In the genomic region with DNA sequence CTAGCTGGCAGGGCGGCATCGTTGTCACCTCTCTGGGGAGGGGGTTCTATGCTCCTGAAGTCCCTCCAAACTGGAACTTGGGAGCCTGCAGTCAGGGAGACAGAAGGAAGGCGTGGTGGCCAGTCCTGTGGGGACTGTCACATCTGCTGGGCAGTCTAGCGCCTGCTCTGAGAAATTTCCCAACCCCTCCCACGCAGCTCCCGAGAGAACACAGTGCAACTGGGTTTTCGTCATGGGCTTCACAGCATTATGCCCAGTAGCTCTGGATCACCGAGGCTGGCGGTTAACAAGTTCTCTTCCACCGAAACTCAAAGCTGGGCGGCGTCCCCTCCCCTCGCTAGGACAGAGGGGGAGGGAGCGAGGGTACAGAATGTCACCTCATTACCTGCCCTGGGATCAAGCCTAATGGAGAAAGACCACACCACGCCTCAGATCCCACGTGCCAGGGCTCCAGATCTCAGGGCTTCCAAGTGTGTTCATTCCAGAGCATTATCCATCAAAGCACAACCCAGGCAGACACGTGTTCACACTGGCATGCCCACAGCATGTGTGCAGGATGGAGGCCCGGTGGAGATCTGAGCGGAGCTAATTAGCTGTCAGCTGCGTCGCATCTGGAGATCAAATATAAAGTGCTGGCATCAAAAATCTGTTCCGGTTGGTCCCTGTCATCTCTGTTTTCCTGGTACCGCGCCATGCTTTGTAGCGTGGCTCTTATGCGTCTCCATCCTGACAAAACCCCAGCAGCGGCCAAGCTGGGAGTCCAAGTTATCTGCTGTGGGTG, we compare ENCODE assay signal across 15 mouse cellular contexts. TPM values are rescaled to one million over a fixed set of nuclear protein-coding genes. Genes with fewer than 3 reads are reported as not detected.
DNase-seq lines count a peak whose midpoint lies in the region; ATAC-seq lines count a peak whose summit lies in the region.
"Had no signal": no experiment of that assay in that cellular context is flagged by ENCODE, and none has a peak within 500 bp of the region (broad histone marks: within the 10 kb centered on the region; RNA-seq: fewer than 3 reads in every experiment).

No protein-coding gene starts in this region.

- intact Hi-C loops in left cerebral cortex, postnatal 25 days (cut with DNase I): loop anchor here (2.0 kb wide), 1 partner anchor 207 kb away; no protein-coding TSS in a partner anchor

- H3K4me1 ChIP-seq in midbrain, embryonic 13.5 days (replicated peaks): peaks cover 12% of the 10 kb centered on the region
- H3K4me1 ChIP-seq in midbrain, embryonic 11.5 days (ENCODE audit: control insufficient read depth, insufficient read depth, low read length): no peaks in the 10 kb centered on the region

- H3K9me3 ChIP-seq in midbrain, embryonic 13.5 days: no peaks in the 10 kb centered on the region
- no peaks in the 10 kb centered on the region for H3K9me3 ChIP-seq in midbrain, embryonic 11.5 days (ENCODE audit: control insufficient read depth, low read length)
- H3K9me3 ChIP-seq: liver, embryonic 12.5 days; midbrain, embryonic 12.5 days had no signal

- 0 out of 2 replicates have a peak, but pooled peaks have one; percentile 37 for ATAC-seq in midbrain, embryonic 13.5 days
- ATAC-seq in midbrain, embryonic 11.5 days (ENCODE audit: low FRiP score): no peak
- ATAC-seq: liver, embryonic 12.5 days; Patski had no signal

- DNase-seq in frontal cortex, postnatal 36 days (ENCODE audit: low spot score in 2 of 2): peak; percentile 57 to 72
- no peak for DNase-seq in frontal cortex, postnatal 14 days (ENCODE audit: low spot score in 2 of 2)
- no peak for DNase-seq in midbrain, embryonic 11.5 days (ENCODE audit: low spot score, missing footprints)
- DNase-seq in left cerebral cortex, postnatal 25 days (ENCODE audit: low spot score in 2 of 2): peak; percentile 61 to 81
- peak; percentile 59 for DNase-seq in right cerebral cortex, postnatal 14 days
- DNase-seq in layer of hippocampus, adult 9-10 months (ENCODE audit: low spot score): no peak
- DNase-seq in cerebellum, adult 9-11 months: no peak
- DNase-seq: adrenal gland, postnatal 14 days; cerebellum, adult 11-12 months; gastrocnemius, postnatal 14 days; kidney, adult 2 months had no signal

- peaks cover 37% of the 10 kb centered on the region for H3K27me3 ChIP-seq in midbrain, embryonic 13.5 days
- H3K27me3 ChIP-seq in midbrain, embryonic 11.5 days (ENCODE audit: control insufficient read depth, insufficient read depth, low read length): no peaks in the 10 kb centered on the region

- no peak overlapping the region for H3K4me2 ChIP-seq in midbrain, embryonic 13.5 days (replicated peaks)
- no peak overlapping the region for H3K4me2 ChIP-seq in midbrain, embryonic 11.5 days
- H3K4me2 ChIP-seq: liver, embryonic 12.5 days; midbrain, embryonic 12.5 days had no signal

- 47% methylated on average over 27 of the region's 27 CpGs for WGBS in midbrain, embryonic 13.5 days
- 53% methylated on average over 27 of the region's 27 CpGs for WGBS in midbrain, embryonic 11.5 days

- H3K27ac ChIP-seq in midbrain, embryonic 13.5 days: no peak overlapping the region
- no peak overlapping the region for H3K27ac ChIP-seq in midbrain, embryonic 11.5 days (ENCODE audit: low read depth, low read length)
- H3K27ac ChIP-seq: liver, embryonic 12.5 days; midbrain, embryonic 12.5 days had no signal

- H3K9ac ChIP-seq in midbrain, embryonic 13.5 days (replicated peaks): no peak overlapping the region
- H3K9ac ChIP-seq in midbrain, embryonic 11.5 days (ENCODE audit: low read length): no peak overlapping the region
- H3K9ac ChIP-seq: liver, embryonic 12.5 days; midbrain, embryonic 12.5 days had no signal

- H3K36me3 ChIP-seq in midbrain, embryonic 13.5 days: no peaks in the 10 kb centered on the region
- no peaks in the 10 kb centered on the region for H3K36me3 ChIP-seq in midbrain, embryonic 11.5 days (ENCODE audit: control insufficient read depth, insufficient read depth, low read length)
- H3K36me3 ChIP-seq: liver, embryonic 12.5 days; midbrain, embryonic 12.5 days had no signal

- no peak overlapping the region for H3K4me3 ChIP-seq in midbrain, embryonic 13.5 days (replicated peaks)
- no peak overlapping the region for H3K4me3 ChIP-seq in midbrain, embryonic 11.5 days (ENCODE audit: low read depth, low read length)
- H3K4me3 ChIP-seq: liver, embryonic 12.5 days; midbrain, embryonic 12.5 days had no signal

RNA-seq across cellular contexts. Expression of a gene that starts 13.2 kb away (rescaled TPM):
- polyA plus RNA-seq in midbrain, embryonic 13.5 days (2015; fragmentation: Nextera tagmentation; extraction: Ambion mirVana): 74.0 and 75.3 TPM in 2 replicates
- 76.7 and 79.4 TPM in 2 replicates for polyA plus RNA-seq in midbrain, embryonic 11.5 days (2014; fragmentation: Nextera tagmentation; extraction: Ambion mirVana)
- 10 to 100 TPM; 51.0 to 52.7 TPM for total RNA-seq in left cerebral cortex, postnatal 25 days (2021)

RNA-seq across cellular contexts. Expression of a gene that starts 20.6 kb away (rescaled TPM):
- 601 and 620 TPM in 2 replicates for polyA plus RNA-seq in midbrain, embryonic 13.5 days (2015; fragmentation: Nextera tagmentation; extraction: Ambion mirVana)
- polyA plus RNA-seq in midbrain, embryonic 11.5 days (2014; fragmentation: Nextera tagmentation; extraction: Ambion mirVana): 352 and 403 TPM in 2 replicates
- total RNA-seq in left cerebral cortex, postnatal 25 days (2021): 100 to 1,000 TPM; 230 to 267 TPM

RNA-seq across cellular contexts. Expression of a gene that starts 29.1 kb away (rescaled TPM):
- 203 and 209 TPM in 2 replicates for polyA plus RNA-seq in midbrain, embryonic 13.5 days (2015; fragmentation: Nextera tagmentation; extraction: Ambion mirVana)
- polyA plus RNA-seq in midbrain, embryonic 11.5 days (2014; fragmentation: Nextera tagmentation; extraction: Ambion mirVana): 156 TPM in 2 replicates
- 100 to 1,000 TPM; 115 to 119 TPM for total RNA-seq in left cerebral cortex, postnatal 25 days (2021)

Comparison
In these comparisons a context has a peak if more than half of its experiments do, and no peak if none do; other contexts are left out.
1. DNase-seq: peak in frontal cortex, postnatal 36 days (2 of 2), left cerebral cortex, postnatal 25 days (2 of 2) and right cerebral cortex, postnatal 14 days (single experiment); none in frontal cortex, postnatal 14 days (0 of 2), midbrain, embryonic 11.5 days (single experiment), layer of hippocampus, adult 9-10 months (single experiment) and cerebellum, adult 9-11 months (single experiment).